Mouse (Mus musculus): ENCODE measurements at regions not wholly inside any gene's neighbourhood (a gene's known extent, or its start where the extent isn't known, plus 50 kb on each side); places are given as distances from the start of the nearest gene placed in this dataset.

DNA sequence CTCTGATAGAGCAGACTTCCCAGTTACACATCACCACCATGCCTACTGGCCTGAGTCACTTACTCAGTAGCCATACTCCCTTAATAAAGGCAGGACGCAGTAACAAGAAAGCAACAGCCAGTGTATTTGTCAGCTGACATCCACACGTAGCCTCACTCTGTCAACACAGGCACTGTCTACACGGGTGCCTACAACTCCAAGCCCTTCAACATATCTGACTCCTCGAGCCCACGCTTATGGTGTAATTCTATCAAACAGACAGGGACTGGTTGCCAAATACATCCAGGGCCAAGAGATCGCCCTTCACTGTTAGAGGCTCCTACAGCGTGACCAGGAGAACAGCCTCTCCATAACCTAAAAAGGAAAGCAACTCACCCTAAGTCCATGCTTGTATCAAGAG, 188.1 kb upstream of the Spred2 start:
- TF ChIP-seq POLR2A (IDR thresholded peaks at IDR 0.05; ENCODE audit: low read depth, low read length), result no peak
- no peak overlapping the region for H3K4me3 ChIP-seq (ENCODE audit: insufficient read depth, low read length)
- H3K4me1 ChIP-seq (ENCODE audit: control insufficient read depth, insufficient read depth, low read length), result peaks cover 12% of the 10 kb centered on the region; the same call in 1 of the 2 replicates

GRCm38 (mm10) chr11:19736926-19737325, 187.2 kb upstream of the Spred2 start:
- Histone ChIP-seq H3K4me3 (ENCODE audit: insufficient read depth, low read length) (no peak overlapping the region), H3K4me1 (ENCODE audit: control insufficient read depth, insufficient read depth, low read length) (peaks cover 12% of the 10 kb centered on the region; the same call in 1 of the 2 replicates), H3K27ac (ENCODE audit: insufficient read depth, low read length) (0 out of 2 replicates have a peak overlapping the region, but pooled peaks have one; percentile 25)
- TF ChIP-seq POLR2A (IDR thresholded peaks at IDR 0.05; ENCODE audit: low read depth, low read length), result no peak
- no peak for TF ChIP-seq CTCF (IDR thresholded peaks at IDR 0.05; ENCODE audit: borderline replicate concordance, insufficient read depth, low read length)

More for the DNA sequence above, 188.1 kb upstream of the Spred2 start:
- H3K27ac ChIP-seq (ENCODE audit: insufficient read depth, low read length), result no peak overlapping the region

DNA sequence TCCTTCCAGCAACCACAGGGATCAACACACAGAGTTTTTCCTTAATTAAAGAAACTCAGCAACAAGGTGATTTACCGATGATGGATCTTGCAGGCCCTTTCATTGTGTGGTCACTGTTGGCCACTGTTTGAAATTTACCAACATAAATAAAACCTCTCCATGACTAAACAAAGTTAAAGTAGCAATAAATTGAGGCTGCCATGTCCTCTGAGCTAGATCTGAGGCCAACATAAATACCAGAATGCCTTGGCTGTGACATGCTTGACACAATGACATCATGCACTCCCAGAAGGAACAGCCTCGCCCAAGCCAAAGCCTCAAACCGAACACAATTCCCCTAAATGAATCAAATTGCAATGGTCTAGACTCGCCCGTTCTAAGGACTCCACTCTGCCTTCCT, 186.8 kb upstream of the Spred2 start:
- Histone ChIP-seq H3K27ac (ENCODE audit: insufficient read depth, low read length) (0 out of 2 replicates have a peak overlapping the region, but pooled peaks have one; percentile 13), H3K4me3 (ENCODE audit: insufficient read depth, low read length) (no peak overlapping the region), H3K4me1 (ENCODE audit: control insufficient read depth, insufficient read depth, low read length) (peaks cover 12% of the 10 kb centered on the region; the same call in 1 of the 2 replicates)
- TF ChIP-seq CTCF (IDR thresholded peaks at IDR 0.05; ENCODE audit: borderline replicate concordance, insufficient read depth, low read length), result no peak
- no peak for TF ChIP-seq POLR2A (IDR thresholded peaks at IDR 0.05; ENCODE audit: low read depth, low read length)

DNA sequence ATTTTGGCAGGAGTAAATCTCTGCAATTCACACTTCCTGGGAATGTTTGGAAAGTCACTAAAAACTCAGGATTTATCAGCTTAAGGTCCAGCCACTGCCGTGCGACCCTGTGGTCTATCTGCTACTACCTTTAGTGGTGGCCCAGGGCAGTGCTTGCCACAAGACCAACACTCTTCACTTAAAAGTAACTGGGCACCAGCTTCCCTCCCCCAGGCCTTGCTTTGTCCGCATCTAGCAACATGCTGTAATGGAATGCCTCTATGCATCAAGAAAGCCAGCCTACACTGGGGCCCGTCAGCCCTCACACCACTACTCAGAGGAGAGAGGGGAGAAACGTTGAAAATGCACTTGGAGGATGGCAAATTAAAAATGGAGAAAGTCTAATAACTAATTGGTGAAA, 186.4 kb upstream of the Spred2 start:
- no peak overlapping the region for H3K4me3 ChIP-seq (ENCODE audit: insufficient read depth, low read length)
- TF ChIP-seq POLR2A (IDR thresholded peaks at IDR 0.05; ENCODE audit: low read depth, low read length) (no peak), CTCF (IDR thresholded peaks at IDR 0.05; ENCODE audit: borderline replicate concordance, insufficient read depth, low read length) (no peak)
- H3K27ac ChIP-seq (ENCODE audit: insufficient read depth, low read length), result peak overlapping the region; percentile 13; the same call in 1 of the 2 replicates
- H3K4me1 ChIP-seq (ENCODE audit: control insufficient read depth, insufficient read depth, low read length), result peaks cover 12% of the 10 kb centered on the region; the same call in 1 of the 2 replicates

DNA sequence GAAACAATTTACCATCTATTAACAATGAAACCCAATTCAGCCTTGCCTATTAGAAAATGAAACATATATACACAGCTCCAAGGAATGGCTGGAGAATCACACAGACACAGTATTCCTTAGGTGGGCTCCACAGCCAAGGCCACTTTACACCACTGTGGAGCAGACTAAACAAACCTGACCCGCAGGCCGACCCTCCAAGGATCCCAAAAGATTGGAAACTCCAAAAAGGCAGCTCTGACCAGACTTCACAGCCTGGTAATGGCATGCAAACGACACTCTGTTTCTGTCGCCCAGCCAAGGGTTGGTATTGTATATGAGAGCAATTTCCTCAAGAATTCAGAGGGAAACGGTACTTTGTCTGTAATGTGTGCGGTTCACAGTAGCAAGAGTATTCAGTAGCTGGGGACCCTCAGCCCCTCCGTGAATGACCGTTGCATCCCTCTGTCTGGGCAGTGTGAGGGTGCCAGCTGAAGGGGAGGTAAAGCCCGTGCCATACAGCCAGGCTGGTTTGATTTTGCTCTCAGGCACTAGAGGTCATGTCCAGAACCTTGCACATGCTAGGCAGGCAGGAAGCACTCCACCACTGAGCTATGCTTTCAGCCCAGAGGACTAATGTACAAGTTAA, 184.5 kb upstream of the Spred2 start:
- H3K4me3 ChIP-seq (ENCODE audit: insufficient read depth, low read length), result no peak overlapping the region
- peaks cover 12% of the 10 kb centered on the region; the same call in 1 of the 2 replicates for H3K4me1 ChIP-seq (ENCODE audit: control insufficient read depth, insufficient read depth, low read length)
- TF ChIP-seq CTCF (IDR thresholded peaks at IDR 0.05; ENCODE audit: borderline replicate concordance, insufficient read depth, low read length) (no peak), POLR2A (IDR thresholded peaks at IDR 0.05; ENCODE audit: low read depth, low read length) (no peak)
- no peak overlapping the region for H3K27ac ChIP-seq (ENCODE audit: insufficient read depth, low read length)

- Histone ChIP-seq H3K27ac (ENCODE audit: insufficient read depth, low read length) (no peak overlapping the region), H3K4me1 (ENCODE audit: control insufficient read depth, insufficient read depth, low read length) (peaks cover 12% of the 10 kb centered on the region; the same call in 1 of the 2 replicates), H3K4me3 (ENCODE audit: insufficient read depth, low read length) (no peak overlapping the region)
- TF ChIP-seq POLR2A (IDR thresholded peaks at IDR 0.05; ENCODE audit: low read depth, low read length) (no peak), CTCF (IDR thresholded peaks at IDR 0.05; ENCODE audit: borderline replicate concordance, insufficient read depth, low read length) (no peak)
Observed at GRCm38 (mm10) chr11:19740562-19740961, 183.6 kb upstream of the Spred2 start.

- TF ChIP-seq POLR2A (IDR thresholded peaks at IDR 0.05; ENCODE audit: low read depth, low read length) (no peak), CTCF (IDR thresholded peaks at IDR 0.05; ENCODE audit: borderline replicate concordance, insufficient read depth, low read length) (no peak)
- Histone ChIP-seq H3K4me3 (ENCODE audit: insufficient read depth, low read length) (no peak overlapping the region), H3K4me1 (ENCODE audit: control insufficient read depth, insufficient read depth, low read length) (no peaks in the 10 kb centered on the region), H3K27ac (ENCODE audit: insufficient read depth, low read length) (no peak overlapping the region)
Observed at GRCm38 (mm10) chr11:19747097-19747972, 176.8 kb upstream of the Spred2 start.

- Histone ChIP-seq H3K27ac (ENCODE audit: insufficient read depth, low read length) (no peak overlapping the region), H3K4me1 (ENCODE audit: control insufficient read depth, insufficient read depth, low read length) (no peaks in the 10 kb centered on the region), H3K4me3 (ENCODE audit: insufficient read depth, low read length) (no peak overlapping the region)
- TF ChIP-seq POLR2A (IDR thresholded peaks at IDR 0.05; ENCODE audit: low read depth, low read length) (no peak), CTCF (IDR thresholded peaks at IDR 0.05; ENCODE audit: borderline replicate concordance, insufficient read depth, low read length) (no peak)
Observed at GRCm38 (mm10) chr11:19747973-19748559, 176.1 kb upstream of the Spred2 start.

- TF ChIP-seq CTCF (IDR thresholded peaks at IDR 0.05; ENCODE audit: borderline replicate concordance, insufficient read depth, low read length), result no peak
- TF ChIP-seq POLR2A (IDR thresholded peaks at IDR 0.05; ENCODE audit: low read depth, low read length), result no peak
- Histone ChIP-seq H3K4me3 (ENCODE audit: insufficient read depth, low read length) (no peak overlapping the region), H3K4me1 (ENCODE audit: control insufficient read depth, insufficient read depth, low read length) (no peaks in the 10 kb centered on the region), H3K27ac (ENCODE audit: insufficient read depth, low read length) (no peak overlapping the region)
Observed at GRCm38 (mm10) chr11:19758892-19759291, 165.3 kb upstream of the Spred2 start.

Data from embryonic fibroblast, embryonic 13.5 days (primary cell).